Comparison of ENCODE assay signal across 8 mouse cellular contexts in genomic region chr17:83148371-83148929, GRCm38 (mm10).
DNase-seq lines count a peak whose midpoint lies in the region; ATAC-seq and TF ChIP-seq lines count a peak whose summit lies in the region.

No protein-coding gene starts in this region.

- TF ChIP-seq POLR2A in thymus, adult 2 months (IDR thresholded peaks at IDR 0.05; ENCODE audit: control insufficient read depth, extremely low read depth, insufficient read depth, low read length, poor library complexity): no peak

- no peak overlapping the region for H3K4me2 ChIP-seq in hindbrain, embryonic 14.5 days (replicated peaks)
- no peak overlapping the region for H3K4me2 ChIP-seq in kidney, postnatal 0 days (ENCODE audit: low read length)
- no peak overlapping the region for H3K4me2 ChIP-seq in forebrain, embryonic 13.5 days

- 86% methylated on average over 15 of the region's 15 CpGs for WGBS in hindbrain, embryonic 10.5 days
- WGBS in hindbrain, embryonic 14.5 days: 87% methylated on average over 15 of the region's 15 CpGs
- 33% methylated on average over 15 of the region's 15 CpGs for WGBS in kidney, postnatal 0 days
- 92% methylated on average over 15 of the region's 15 CpGs for WGBS in forebrain, embryonic 13.5 days
- WGBS in thymus, adult 2 months: 83% methylated on average over 15 of the region's 15 CpGs

- no peaks in the 10 kb centered on the region for H3K27me3 ChIP-seq in hindbrain, embryonic 10.5 days (ENCODE audit: insufficient read depth, poor library complexity, severe bottlenecking)
- no peaks in the 10 kb centered on the region for H3K27me3 ChIP-seq in hindbrain, embryonic 14.5 days (ENCODE audit: control insufficient read depth, insufficient read depth, low read length)
- no peaks in the 10 kb centered on the region for H3K27me3 ChIP-seq in kidney, postnatal 0 days (ENCODE audit: insufficient read depth, low read length)
- H3K27me3 ChIP-seq in forebrain, embryonic 13.5 days: no peaks in the 10 kb centered on the region
- no peaks in the 10 kb centered on the region for H3K27me3 ChIP-seq in thymus, adult 2 months (ENCODE audit: control insufficient read depth, insufficient read depth, low read length)

- no peak for ATAC-seq in hindbrain, embryonic 14.5 days (ENCODE audit: low FRiP score)
- ATAC-seq in kidney, postnatal 0 days (replicated peaks; ENCODE audit: low FRiP score, low read depth): peak; percentile 29; the same call in 1 of the 2 replicates
- no peak for ATAC-seq in forebrain, embryonic 13.5 days

- no peak overlapping the region for H3K4me3 ChIP-seq in hindbrain, embryonic 10.5 days
- H3K4me3 ChIP-seq in hindbrain, embryonic 14.5 days (replicated peaks; ENCODE audit: low read length): no peak overlapping the region
- H3K4me3 ChIP-seq in kidney, postnatal 0 days (replicated peaks; ENCODE audit: low read depth, low read length): no peak overlapping the region
- no peak overlapping the region for H3K4me3 ChIP-seq in forebrain, embryonic 13.5 days
- no peak overlapping the region for H3K4me3 ChIP-seq in thymus, adult 2 months (ENCODE audit: control insufficient read depth, insufficient read depth, low read length)

- H3K9me3 ChIP-seq in hindbrain, embryonic 10.5 days: peaks cover 4% of the 10 kb centered on the region; the same call in 1 of the 2 replicates
- H3K9me3 ChIP-seq in hindbrain, embryonic 14.5 days (ENCODE audit: control insufficient read depth, low read length): no peaks in the 10 kb centered on the region
- H3K9me3 ChIP-seq in kidney, postnatal 0 days (replicated peaks; ENCODE audit: low read length): no peaks in the 10 kb centered on the region
- H3K9me3 ChIP-seq in forebrain, embryonic 13.5 days (replicated peaks): no peaks in the 10 kb centered on the region

- H3K9ac ChIP-seq in hindbrain, embryonic 14.5 days: no peak overlapping the region
- no peak overlapping the region for H3K9ac ChIP-seq in kidney, postnatal 0 days (ENCODE audit: low read depth, low read length)
- no peak overlapping the region for H3K9ac ChIP-seq in forebrain, embryonic 13.5 days

- H3K36me3 ChIP-seq in hindbrain, embryonic 10.5 days: no peaks in the 10 kb centered on the region
- H3K36me3 ChIP-seq in hindbrain, embryonic 14.5 days (replicated peaks; ENCODE audit: control insufficient read depth, insufficient read depth): no peaks in the 10 kb centered on the region
- no peaks in the 10 kb centered on the region for H3K36me3 ChIP-seq in kidney, postnatal 0 days (ENCODE audit: insufficient read depth, low read length)
- no peaks in the 10 kb centered on the region for H3K36me3 ChIP-seq in forebrain, embryonic 13.5 days (ENCODE audit: poor library complexity, severe bottlenecking)
- no peaks in the 10 kb centered on the region for H3K36me3 ChIP-seq in thymus, adult 2 months (ENCODE audit: control insufficient read depth, insufficient read depth, low read length)

- no peaks in the 10 kb centered on the region for H3K4me1 ChIP-seq in hindbrain, embryonic 10.5 days (replicated peaks)
- no peaks in the 10 kb centered on the region for H3K4me1 ChIP-seq in hindbrain, embryonic 14.5 days (replicated peaks; ENCODE audit: control insufficient read depth, insufficient read depth, low read length)
- peaks cover 7% of the 10 kb centered on the region; the same call in 1 of the 2 replicates for H3K4me1 ChIP-seq in kidney, postnatal 0 days (replicated peaks; ENCODE audit: insufficient read depth, low read length)
- no peaks in the 10 kb centered on the region for H3K4me1 ChIP-seq in forebrain, embryonic 13.5 days
- no peaks in the 10 kb centered on the region for H3K4me1 ChIP-seq in thymus, adult 2 months (replicated peaks; ENCODE audit: control insufficient read depth, insufficient read depth, low read length)

- DNase-seq in hindbrain, embryonic 10.5 days (ENCODE audit: low spot score): no peak
- no peak for DNase-seq in hindbrain, embryonic 14.5 days (ENCODE audit: low spot score)
- peak; percentile 33 for DNase-seq in heart, adult 8-10 months (ENCODE audit: low spot score)
- DNase-seq in kidney, postnatal 0 days (ENCODE audit: low spot score): peak; percentile 87
- peak; percentile 56 to 77 for DNase-seq in lung, postnatal 4 days
- no peak for DNase-seq in embryo, embryonic 10.5 days (ENCODE audit: low spot score)
- no peak for DNase-seq in thymus, adult 2 months

- H3K27ac ChIP-seq in hindbrain, embryonic 10.5 days: peak overlapping the region; percentile 1; the same call in 1 of the 2 replicates
- H3K27ac ChIP-seq in hindbrain, embryonic 14.5 days: no peak overlapping the region
- H3K27ac ChIP-seq in kidney, postnatal 0 days: 0 out of 2 replicates have a peak overlapping the region, but pooled peaks have one; percentile 10
- H3K27ac ChIP-seq in forebrain, embryonic 13.5 days: no peak overlapping the region
- H3K27ac ChIP-seq in thymus, adult 2 months (ENCODE audit: control insufficient read depth, insufficient read depth, low read length): no peak overlapping the region

- TF ChIP-seq CTCF in kidney, postnatal 0 days (IDR thresholded peaks at IDR 0.05; ENCODE audit: low read depth): no peak
- no peak for TF ChIP-seq CTCF in thymus, adult 2 months (IDR thresholded peaks at IDR 0.05; ENCODE audit: borderline replicate concordance, control insufficient read depth, extremely low read depth, insufficient read depth, low read length, poor library complexity)

Comparison
In these comparisons a context has a peak if more than half of its experiments do, and no peak if none do; other contexts are left out.
1. H3K27ac ChIP-seq: peak in hindbrain, embryonic 10.5 days (single experiment) and kidney, postnatal 0 days (single experiment); none in hindbrain, embryonic 14.5 days (single experiment), forebrain, embryonic 13.5 days (single experiment) and thymus, adult 2 months (single experiment).
2. DNase-seq: peak in heart, adult 8-10 months (single experiment), kidney, postnatal 0 days (single experiment) and lung, postnatal 4 days (2 of 2); none in hindbrain, embryonic 10.5 days (single experiment), hindbrain, embryonic 14.5 days (single experiment), embryo, embryonic 10.5 days (single experiment) and thymus, adult 2 months (single experiment).